Mouse (Mus musculus): ENCODE measurements at regions not wholly inside any gene's neighbourhood (a gene's known extent, or its start where the extent isn't known, plus 50 kb on each side); places are given as distances from the start of the nearest gene placed in this dataset.

DNA sequence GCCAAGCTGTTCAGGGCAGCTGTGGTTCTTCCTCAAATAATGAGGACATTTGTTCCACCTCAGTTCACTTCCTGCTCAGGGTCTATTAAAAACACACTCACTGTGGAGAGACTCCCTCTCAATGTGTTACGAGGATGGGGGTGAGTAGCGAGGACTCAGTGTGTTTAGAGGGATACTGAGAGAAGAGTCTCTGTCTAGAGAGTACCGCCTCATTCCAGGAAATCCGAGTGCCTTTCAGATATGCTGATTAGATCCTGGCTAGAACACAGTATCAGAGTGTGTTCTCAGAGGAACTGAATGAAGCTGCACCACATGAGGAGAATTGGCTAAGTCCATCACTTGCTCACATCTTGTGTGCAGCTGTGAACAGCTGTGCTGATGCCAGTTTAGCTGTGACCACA lies 197.0 kb upstream of the Adamts9 start:
- DNase-seq (ENCODE audit: low spot score in 2 of 2), result no peak

DNA sequence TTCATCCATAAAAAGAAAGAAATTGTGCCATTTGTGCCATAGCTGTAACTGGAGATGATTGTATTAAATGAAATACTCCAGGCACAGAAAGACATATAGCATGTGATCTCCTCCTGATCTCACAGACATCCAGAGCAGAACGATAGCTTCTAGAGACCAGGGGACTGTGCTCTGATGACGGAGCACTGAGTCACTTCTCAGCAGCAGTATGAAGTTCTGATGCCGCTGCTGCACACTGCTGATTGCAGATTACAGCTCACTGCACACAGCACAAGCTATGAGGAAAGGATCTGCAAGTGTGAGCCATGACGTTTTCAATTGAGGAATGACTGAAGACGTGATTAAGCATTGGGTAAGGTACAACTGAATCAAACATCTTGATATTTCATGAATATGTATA lies 190.6 kb upstream of the Adamts9 start:
- DNase-seq (ENCODE audit: low spot score in 2 of 2), result no peak

DNA sequence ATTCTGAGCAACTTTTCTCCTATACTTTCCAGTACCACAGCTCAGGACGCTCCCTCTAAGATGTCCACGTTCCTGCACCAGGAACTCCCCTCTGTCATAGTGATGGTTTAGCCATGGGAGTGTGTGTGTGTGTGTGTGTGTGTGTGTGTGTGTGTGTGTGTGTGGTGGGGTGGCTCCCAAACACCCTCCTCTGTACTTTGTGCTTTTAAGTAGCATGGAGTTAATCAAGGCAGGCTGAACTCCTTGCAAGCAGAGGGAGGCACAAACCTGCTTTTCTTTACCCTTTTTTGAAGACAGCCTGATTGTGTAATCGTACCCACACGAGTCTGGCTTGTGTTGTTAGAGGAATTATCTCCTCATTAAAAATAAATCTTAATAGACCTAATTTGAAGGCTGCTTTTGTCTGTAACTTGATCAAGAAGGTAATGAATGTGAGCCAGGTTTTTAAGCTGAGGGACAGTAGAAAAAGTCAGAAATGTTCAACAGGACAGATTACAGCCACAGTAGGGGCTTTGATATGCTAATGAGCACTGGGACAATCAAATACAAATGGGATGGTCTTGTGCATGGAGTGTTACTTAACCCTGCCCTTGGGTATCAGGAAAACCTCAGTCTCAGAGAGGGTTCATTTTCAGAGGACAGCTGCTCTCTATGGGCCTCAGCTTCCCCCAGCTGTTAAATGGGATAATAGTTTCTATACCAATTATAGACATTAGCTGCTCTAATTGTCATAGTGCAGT lies 187.8 kb upstream of the Adamts9 start:
- DNase-seq (ENCODE audit: low spot score in 2 of 2), result no peak

DNA sequence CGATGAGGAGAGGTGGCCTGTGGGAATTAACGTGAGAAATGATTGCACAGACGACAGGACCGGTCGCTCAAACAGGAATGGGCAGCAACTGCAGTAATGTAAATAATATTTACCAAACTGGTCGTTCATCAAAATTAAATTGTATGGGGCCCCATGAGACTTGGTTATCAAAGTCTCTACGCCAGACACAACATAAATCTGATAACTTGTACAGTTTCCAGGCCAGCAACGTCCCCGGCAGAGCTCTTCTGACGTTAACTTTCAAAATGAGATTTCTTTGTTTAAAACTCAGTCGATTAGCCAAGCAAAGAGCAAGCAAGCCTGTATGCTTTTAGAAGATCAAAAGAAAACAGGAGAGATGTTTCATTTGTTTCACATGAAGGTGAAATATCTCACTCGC lies 176.2 kb upstream of the Adamts9 start:
- no peak for DNase-seq (ENCODE audit: low spot score in 2 of 2)

DNA sequence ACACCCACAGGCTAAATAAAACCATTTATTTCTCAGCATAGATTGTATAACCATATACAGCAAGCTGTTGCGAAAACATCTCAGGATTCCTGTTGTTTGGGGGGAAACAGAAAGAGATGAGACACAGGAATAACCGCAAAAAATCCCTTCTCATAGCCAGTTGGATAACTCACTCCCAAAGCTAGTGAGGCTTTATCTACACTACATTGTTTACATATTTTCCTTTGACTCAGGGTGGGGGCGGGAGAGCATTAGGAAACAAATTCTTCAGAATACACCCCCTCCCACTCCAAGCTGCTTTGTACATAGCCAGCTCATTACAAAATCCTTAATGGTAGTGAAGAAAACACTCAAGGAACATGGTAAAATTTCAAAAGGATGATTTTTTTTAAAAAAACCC lies 170.1 kb upstream of the Adamts9 start:
- DNase-seq (ENCODE audit: low spot score in 2 of 2), result no peak

DNA sequence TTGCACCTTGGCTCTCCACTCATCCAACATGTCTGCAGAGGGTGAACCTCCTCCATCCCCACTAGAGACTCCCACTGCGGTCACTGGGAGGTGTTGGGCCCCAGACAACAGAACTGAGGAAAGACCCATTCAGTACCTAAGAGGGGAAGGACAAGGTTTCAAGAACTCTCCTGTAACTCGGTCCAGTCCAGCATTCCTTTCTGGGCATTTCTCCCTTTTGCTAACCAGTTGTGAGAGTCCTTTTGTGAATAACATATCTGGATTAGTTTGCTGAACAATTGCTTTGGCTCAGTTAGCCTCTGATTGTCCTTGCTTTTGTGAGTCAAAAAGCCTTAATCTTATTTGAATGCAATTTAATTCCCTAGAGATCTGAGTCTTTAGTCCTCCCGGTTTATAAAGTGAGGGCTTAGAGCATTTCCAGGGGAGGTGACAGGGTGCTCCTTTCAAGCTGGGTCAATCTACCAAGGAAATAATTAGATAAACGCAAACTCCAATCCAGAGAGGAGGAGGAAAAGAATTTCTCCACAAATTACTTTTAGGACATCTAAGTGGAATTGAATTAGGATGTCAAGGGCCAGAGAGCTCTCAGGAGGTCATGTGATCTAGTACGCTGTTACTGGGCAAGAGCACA lies 151.6 kb upstream of the Adamts9 start:
- DNase-seq (ENCODE audit: low spot score in 2 of 2), result no peak

DNA sequence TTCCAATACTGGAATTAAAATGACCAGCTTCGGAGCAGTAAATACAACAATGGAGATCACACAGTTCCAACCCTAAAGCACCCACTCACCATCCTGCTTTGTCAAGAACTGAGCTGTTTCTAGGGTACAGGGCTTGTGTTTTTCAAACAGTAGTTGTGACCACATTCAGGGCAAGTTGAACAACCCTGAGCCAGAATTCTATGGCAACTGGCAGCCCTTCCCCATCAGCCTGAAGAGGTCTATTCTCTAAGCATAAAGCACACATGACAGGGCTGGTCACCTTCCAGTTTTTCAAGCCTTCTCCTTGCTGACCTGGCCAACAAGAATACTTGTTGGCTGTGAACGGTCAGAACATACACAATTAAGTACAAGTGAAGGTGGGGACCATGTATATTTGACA lies 150.5 kb upstream of the Adamts9 start:
- DNase-seq (ENCODE audit: low spot score in 2 of 2), result no peak

DNA sequence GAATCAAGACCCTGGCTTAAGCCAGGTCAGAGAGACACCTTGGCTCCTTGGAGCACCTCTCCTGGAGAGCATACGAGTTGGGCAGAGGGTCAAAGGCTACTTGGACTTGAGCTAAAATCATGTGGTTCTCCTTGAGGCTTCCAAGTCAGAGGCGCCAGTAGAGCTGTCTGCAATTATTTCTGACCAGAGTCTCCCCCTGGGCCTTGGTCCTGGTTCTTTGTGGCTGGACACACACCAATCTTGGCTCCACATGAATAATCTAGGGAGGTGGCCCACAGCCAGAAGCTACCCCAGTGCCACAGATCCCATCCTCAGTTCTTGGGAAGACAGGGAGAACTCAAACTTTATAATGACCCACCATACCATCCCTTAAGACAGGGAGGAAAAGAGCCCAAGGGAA lies 144.0 kb upstream of the Adamts9 start:
- peak in 1 of 2 experiments; percentile 2 for DNase-seq (ENCODE audit: low spot score in 2 of 2)

DNA sequence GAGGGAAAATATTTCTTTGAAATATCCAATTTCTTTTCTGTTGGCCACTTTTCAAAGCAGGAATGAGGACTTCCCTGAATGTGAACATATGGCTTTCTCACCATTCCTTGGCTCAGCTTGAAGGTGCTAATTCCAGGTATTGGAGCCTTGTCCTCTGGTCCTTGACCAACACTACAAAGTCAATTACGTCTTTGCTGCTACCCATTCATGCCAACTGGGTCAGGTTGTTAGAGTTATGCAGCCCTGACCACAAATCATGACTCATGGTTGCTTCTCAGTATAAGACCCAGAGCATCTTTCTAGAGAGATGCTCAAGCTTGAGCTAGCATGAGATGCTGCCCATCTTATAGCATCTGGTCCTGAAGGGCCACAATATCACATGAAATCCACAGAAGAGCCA lies 141.0 kb upstream of the Adamts9 start:
- no peak for DNase-seq (ENCODE audit: low spot score in 2 of 2)

DNA sequence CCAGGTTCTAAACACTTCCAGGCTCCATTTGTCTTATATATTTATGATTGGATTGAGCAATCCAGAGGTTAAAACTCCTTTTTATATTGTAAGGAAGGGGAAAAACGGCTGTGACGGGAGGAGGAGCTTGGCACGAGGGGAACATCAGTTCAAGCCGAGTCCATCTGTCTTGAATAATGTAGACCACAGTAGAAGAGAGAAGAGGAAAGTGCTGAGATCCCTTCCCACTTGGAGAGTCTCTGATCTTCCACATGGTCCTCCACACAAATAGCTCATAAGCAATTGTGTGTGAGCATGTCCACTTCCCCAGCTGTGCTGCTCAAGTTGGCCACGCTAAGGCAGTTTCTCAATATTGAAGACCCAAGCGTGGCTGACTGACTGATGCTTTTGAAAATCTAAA lies 140.4 kb upstream of the Adamts9 start:
- no peak for DNase-seq (ENCODE audit: low spot score in 2 of 2)

DNA sequence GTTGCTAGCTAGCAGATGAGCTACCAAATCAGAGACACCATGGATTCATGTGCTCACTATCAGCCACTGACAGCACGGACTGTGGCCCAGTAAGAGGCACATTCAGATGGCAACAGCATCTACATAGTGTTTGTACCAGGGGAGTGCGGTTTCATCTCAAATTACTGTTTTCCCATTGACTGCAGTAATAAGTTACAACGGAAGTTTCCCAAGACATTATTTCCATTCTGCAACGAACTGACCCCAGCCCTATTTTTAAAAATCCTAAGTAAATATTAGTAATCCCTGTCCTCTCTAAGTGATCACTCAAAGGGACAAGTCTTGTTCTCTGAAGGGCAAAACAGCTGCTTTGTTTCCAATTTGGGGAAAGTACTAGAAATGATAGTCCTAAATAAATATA lies 138.9 kb upstream of the Adamts9 start:
- no peak for DNase-seq (ENCODE audit: low spot score in 2 of 2)

DNA sequence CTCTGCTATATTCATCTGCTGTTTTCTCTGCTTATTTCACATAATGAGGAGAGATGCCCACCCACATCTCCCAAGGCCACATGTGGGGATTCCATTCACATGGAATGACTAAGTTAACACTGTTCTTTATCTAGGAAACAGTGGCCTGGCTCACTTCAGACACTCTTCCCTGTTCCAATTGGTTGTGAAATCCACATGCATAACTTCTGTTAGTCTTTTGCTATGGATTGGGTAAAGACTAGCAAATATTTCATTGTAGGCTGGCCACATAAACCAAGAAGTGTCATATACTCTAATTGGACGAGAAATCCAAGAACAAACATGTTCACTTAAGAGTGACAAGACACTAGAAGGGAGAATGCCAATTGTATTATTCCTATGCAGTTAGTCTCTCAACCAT lies 133.4 kb upstream of the Adamts9 start:
- DNase-seq (ENCODE audit: low spot score in 2 of 2), result no peak

DNA sequence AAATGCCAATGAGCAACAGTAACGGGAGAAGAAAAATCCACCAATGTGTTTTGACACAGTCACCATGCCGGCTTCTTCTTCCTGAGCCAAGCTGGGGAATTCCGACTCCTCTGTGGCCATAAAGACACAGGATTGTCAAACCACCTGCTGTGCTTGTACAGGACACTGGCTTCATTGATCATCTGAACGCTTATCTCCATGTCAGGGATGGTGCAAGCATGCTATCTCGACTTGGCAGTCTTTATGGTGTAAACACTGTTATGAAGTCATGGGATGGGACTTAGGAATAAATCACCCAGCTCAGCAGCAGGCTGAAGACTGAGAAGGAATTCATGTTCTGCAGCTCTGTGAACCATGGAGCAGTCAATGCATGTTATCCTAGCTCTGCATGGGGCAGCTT lies 132.6 kb upstream of the Adamts9 start:
- DNase-seq (ENCODE audit: low spot score in 2 of 2), result no peak

DNA sequence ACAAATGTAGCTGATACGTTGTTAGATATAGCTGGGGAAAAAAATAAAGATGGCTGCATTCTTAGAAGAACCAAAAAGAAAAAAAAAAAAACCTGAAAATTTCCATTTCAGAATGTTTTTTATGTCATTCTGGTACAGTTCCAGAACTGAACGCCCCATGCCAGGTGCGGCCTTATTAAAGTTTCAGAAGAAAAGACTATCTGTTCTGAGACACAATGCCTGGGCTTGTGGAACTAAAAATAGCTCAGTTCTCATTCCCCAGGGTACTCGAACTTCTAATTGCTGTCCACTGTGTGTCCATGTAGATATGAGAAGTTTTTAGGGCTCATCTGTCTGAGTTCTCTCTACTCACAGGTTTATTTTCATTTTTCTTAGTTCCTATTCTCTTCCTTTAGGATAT lies 131.7 kb upstream of the Adamts9 start:
- DNase-seq (ENCODE audit: low spot score in 2 of 2), result no peak

DNA sequence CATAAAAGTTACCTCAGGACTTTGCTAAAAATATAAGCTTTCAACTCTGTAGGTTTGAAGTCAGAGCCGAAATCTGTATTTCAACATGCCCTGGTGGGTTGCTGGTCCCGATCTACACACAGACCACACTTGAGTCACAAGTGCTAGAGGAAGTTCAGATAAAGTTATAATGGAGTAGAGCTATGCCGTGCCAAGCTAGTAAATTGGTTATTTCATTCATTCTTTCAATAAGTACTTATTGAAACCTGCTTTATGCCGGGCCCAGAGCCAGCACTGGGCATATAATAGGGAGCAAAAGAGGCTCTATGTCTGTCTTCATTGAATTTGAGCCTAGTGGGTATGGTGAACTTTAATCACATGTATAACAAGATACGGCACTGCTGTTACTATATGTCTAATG lies 127.6 kb upstream of the Adamts9 start:
- no peak for DNase-seq (ENCODE audit: low spot score in 2 of 2)

DNA sequence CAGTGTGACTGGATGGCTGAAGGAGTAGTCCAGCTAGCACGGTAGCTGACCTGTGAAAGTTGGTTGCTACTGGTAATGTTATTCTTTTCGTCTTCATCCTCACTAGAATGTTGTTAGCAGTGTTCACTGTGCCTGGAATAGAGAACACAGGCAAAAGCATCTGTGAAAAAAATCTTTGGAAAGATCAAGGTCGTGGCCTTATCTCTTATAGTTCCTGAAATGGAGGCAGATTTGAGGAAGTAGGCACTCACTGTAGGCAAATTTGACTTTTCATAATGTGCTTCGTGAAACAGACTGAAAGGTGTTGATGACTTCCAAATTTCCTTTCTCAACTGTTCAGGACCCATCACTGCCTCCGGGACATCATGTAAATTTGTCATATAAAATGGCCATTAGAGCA lies 124.5 kb upstream of the Adamts9 start:
- DNase-seq (ENCODE audit: low spot score in 2 of 2), result no peak

DNA sequence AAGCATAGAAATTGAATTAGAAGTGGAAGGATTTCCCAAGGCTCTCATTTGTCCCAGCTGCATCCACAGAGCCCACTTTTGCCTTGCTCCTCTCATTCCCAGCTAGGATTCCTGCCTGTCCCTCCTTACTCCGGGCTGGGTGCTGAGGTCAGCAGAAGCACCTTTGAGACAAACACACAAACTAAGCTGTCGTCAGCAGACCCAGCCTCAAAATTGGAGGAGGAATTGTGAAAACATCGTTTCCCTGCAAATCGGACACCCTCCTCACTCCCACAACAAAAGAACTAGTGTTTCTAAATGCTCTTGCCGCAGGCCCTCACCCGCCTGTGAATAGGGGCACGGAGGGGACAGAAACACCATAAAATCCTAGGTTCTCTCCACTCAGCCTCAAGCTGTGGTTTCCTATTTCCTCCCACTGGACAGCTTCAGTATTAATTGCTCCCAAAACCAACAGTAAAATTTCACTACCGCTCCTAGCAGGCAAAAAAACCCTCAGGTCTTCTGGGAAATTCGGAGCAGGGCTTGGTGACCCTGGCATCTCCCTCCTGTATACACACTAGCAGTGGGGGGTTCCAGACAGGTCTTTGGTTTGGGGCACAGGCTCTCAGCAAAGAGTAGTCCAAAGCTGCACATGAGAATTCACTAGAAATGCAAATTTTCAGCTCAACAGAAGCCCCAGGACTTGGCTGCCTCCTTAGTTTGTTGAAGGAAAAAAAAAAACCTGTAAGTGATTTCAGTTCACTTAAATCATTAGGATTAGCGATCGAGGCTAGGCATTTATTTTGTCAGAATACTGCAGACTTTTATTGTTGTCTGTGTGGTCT lies 123.5 kb upstream of the Adamts9 start:
- no peak for DNase-seq (ENCODE audit: low spot score in 2 of 2)

DNA sequence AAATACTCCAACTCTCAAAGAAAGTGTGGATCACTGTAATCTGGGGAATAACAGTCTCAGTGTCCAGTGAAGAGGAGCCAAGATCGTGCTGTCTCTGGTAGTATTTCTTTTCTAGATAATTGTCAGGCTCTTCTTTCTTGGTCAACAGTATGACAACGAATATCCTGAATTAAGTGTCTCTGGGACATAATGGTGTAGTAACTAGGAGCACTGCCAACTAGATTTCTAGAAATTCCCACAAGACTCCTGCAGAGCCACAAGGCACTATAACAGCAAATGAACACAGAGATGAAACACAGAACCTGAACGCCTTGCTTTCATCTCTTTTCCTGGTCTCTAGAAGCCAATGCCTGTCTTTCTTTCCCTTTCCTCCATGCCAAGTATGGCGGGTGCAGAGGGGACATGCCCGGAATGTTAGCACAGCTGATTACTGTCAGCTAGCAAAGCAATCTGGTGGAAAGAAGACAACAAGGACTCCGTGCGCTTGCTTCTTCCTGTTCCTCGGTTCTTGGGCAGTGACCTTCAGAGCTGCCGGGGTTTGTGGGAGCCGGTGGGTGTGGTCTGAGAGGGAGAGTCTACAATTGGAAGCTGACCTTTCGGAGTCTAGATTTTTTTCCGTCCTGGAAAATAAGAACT lies 122.7 kb upstream of the Adamts9 start:
- peak in 1 of 2 experiments; percentile 9 for DNase-seq (ENCODE audit: low spot score in 2 of 2)

DNA sequence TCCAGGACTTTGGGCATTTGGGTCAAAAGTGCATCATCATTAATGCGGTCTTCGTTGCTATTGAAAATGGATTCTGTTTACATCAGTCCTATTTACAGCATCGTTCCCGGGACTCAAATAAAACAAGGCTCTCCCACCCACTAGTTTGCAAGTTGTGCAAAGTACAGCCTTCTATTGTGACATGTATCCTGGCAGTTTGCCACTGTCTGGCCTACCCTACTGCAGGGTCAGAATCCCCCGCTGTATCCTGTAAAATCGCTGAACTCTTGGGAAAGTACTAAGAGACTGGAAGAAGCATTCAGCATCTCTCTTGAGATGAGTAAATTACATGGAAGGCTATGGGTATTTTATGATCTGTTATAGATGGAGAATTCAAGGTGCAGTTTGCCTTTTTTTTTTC lies 122.1 kb upstream of the Adamts9 start:
- DNase-seq (ENCODE audit: low spot score in 2 of 2), result no peak

DNA sequence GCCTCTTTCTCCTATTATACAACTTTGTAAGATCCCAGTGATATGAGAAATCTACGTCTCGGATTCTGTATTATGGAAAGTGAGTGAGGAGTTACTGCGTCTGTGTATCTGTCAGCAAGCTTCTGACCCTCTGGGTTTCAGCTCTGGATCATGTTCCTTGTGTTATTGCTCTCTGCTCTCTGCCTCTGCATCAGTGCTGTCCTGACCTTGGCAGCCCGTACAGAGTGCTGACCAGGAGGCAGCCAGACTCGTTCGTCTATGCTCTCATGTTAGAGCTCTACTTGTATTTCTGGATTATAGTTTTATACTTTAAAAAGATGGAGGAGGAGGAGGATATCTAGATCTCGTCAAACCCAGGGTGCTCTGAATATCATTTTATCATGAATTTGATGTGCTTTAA lies 121.1 kb upstream of the Adamts9 start:
- DNase-seq (ENCODE audit: low spot score in 2 of 2), result no peak

DNA sequence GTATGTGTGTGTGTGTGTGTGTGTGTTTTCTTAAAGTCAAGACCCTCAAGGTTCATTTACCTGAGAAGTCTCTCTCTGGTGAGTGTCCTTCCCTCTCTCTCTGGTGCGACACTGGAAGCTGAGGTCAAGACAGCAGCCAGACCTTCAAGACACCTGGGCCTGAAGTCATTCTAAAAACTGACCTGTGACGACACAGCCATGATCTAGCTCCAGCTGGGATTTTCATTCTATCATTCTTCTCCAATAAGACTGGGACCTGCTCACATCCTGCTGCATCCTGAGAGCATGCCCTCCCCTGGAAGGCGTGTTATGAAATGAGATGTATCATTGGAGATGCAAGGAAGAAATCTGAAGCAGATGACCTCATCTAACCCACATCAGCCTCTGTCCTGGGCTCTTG lies 118.4 kb upstream of the Adamts9 start:
- DNase-seq (ENCODE audit: low spot score in 2 of 2), result no peak

DNA sequence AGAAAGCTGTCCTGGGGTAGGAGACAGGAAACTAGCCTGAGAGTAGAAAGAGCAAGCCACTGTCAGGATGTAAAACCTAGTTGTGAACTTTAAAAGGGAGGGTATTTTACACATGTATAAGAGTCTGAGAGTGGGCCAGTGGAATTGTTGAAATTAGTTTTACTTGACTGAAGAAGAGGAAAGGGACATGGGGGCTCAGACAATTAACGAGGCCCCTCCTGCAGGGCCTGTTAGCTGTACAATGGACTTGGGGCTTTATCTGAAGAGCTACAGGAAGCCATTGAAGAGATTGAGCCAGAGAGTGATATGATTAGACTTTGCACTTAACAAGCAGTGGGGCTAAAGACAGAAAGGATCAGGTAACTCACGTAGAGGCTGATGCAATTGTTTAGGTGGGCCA lies 102.2 kb upstream of the Adamts9 start:
- no peak for DNase-seq (ENCODE audit: low spot score in 2 of 2)

DNA sequence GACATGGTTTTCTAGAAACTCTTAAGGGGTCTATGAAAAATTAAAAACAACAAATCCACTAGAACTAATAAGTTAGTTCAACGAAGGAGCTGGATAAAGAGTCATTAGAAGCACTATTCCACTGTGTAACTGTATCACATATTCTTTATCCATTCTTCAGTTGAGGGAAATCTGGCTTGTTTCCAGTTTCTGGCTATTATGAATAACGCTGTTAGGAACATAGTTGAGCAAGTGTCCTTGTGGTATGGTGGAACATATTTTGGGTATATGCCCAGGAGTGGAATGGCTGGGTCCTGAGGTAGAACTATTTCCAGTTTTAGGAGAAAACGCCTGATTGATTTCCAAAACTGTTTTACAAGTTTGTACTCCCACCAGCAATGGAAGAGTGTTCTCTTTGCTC lies 97.7 kb upstream of the Adamts9 start:
- no peak for DNase-seq (ENCODE audit: low spot score in 2 of 2)

All from right cerebral cortex, adult 2 months (tissue).